Mouse (Mus musculus) embryo, embryonic 10 days (tissue): ENCODE data around the gene Prepl.

ENCODE experiments used
- DNase-seq: peaks from one replicate; pipeline ENCODE4 v3.0.0-alpha.2; 2015; ENCODE audit warnings: low spot score

The Prepl gene

DNA sequence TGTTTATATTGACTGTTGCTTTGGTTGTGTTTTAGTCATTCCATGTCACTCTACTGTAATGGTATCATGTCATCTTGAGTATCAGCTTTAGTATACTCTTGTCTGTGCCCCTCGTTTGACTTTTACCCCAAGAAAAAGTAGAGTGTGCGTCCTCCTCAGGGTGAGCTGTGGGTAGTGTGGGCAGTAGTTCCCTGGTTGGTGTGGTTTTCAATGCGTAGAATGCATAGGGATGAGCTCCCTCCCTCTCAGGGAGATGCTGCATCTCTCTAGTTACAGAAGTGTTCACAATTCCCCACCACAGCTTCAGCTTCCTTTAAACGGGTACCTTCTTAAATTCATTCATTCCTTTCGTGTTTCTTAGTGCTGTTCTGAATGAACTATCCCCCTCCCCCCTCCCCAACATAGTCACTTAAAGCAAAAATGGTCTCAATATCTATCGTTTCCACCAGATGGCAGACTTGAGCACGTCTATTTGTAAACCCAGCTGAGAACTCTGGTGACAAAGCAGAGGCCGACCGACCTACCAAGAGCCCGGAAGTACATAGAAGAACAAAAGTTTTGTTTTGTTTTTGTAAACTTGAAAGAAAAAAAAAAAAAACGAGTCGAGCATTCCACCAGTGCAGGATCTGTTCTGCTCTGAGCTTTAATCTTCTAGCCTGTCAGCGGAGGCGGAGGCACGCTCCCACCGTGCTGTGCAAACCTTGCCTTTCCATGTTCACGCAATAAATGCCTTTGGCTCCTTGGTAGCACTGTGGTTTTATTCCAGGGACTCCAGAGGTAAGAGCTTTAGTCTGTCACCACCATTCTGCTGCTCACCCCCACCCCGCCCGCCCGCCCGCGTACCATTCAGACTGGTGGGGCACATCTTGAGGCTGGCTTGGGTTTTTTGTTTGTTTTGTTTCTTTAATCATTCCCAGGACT is 66.5 kb downstream of the Prepl start:
- peak; percentile 87 for DNase-seq

DNA sequence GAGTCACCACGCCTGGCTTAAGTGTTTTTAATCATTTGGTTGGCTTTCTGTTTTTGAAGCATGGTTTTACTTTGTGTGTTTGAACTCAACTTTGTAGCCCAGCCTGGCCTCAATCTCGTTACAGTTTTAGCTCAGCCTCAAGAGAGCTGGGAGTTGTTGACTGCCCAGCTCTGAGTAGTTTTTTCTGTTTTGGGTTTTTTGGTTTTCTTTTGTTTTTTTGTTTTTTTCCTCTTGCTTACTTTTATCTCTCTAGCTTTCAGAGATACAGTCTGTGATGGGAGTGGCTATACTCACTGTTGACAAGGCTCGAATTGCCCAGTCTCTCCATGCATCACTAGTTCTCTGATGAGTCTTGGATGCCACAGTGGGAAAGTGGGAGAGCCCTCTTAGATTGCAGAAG is 69.7 kb downstream of the Prepl start:
- no peak for DNase-seq

DNA sequence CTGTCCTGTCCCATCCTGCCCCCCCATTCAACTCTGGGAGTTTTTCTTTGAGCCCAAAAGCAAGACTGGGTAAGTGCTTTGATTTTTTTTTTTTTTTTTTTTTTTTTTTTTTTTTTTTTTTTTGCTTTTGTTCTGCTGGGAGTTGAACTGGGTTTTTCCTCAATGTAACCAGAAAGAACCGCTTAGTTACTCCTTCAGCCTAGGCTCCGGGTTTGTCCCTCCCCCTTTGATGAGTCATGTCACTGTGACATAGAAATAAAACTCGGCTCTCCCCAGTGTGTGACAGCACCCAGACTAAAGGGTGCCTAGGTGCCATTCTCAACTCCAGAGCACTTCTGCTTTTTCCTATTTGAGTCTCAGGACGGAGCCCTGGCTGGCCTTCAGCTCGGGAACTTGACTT is 71.2 kb downstream of the Prepl start:
- peak; percentile 2 for DNase-seq

DNA sequence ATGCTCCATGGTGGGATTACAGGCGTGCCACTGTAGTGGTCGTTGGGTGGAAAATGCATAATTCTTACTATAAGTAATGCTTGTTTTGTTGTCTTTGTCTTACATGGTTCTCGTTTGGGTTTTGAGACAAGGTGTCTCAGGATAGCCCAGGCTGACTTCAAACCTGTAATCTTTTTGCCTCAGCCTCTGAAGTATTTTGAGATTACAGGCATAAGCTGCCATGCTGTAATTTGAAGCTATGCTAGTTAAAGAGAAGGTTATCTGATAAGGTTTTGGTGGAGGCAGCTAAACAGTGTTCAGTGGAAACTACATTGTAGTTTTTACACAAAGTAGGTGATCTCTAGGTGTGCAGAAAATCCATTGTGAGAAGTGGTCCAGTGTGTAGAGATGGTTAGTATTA is 71.7 kb downstream of the Prepl start:
- no peak for DNase-seq

DNA sequence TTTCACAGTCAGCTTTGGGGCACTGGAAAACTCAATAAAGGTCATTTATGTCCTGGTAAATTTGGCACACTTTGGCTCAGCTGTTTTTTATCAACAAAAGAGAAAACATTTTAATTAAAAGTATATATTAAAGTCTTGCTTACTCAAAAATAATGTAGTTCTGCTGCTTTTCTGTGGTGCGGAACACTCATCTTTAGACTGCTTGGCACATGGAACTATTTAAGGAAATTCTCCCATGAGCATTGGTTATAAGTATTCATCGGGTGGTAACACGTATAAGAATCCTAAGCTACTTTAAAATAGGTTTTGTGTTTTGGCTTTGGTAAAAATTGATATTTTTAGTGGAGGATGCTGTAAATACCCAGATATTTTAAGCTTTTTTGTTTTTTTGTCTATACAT is 75.4 kb downstream of the Prepl start:
- no peak for DNase-seq

DNA sequence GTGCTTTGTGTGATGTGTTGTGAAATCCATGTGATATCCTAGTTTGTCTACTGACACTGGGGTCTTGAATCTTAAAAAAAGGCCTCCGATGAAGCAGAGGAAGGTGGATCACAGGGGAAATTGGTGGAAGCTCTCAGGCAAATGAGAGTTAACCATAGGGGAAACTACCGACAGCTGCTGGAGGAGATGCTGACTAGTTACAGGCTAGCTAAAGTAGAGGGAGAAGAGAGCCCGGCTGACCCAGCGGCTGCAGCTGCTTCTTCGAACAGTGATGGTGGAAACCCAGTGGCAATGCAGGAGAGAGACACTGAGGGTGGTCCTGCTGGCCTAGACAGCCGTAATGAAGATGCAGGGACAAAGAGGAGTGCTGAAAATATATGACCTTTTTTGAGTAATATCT is 76.6 kb downstream of the Prepl start:
- no peak for DNase-seq
